Mouse (Mus musculus) thymus, adult 2 months (tissue): ENCODE measurements at regions not wholly inside any gene's neighbourhood (a gene's known extent, or its start where the extent isn't known, plus 50 kb on each side); places are given as distances from the start of the nearest gene placed in this dataset.

Experiments used
- DNase-seq: peaks from one replicate; pipeline ENCODE4 v3.0.0; 2021
- H3K27ac ChIP-seq: fragments of 200-500 bp; 2 replicates; pipeline ENCODE4 v1.5.1; 2012; ENCODE audit warnings: low read length, control low read depth; ENCODE audit not compliant: control insufficient read depth, insufficient read depth
- H3K27me3 ChIP-seq: fragments of 200-500 bp; 2 replicates; pipeline ENCODE4 v1.6.1; 2012; ENCODE audit warnings: mild to moderate bottlenecking, low read length, moderate library complexity, mixed read lengths; ENCODE audit not compliant: control insufficient read depth, insufficient read depth
- H3K36me3 ChIP-seq: fragments of 200-500 bp; 2 replicates; pipeline ENCODE4 v1.6.1; 2012; ENCODE audit warnings: mild to moderate bottlenecking, low read length, moderate library complexity; ENCODE audit not compliant: control insufficient read depth, insufficient read depth
- H3K4me1 ChIP-seq: fragments of 200-500 bp; replicated peaks from 2 replicates; pipeline ENCODE4 v1.6.1; 2012; ENCODE audit warnings: low read length; ENCODE audit not compliant: control insufficient read depth, insufficient read depth
- H3K4me3 ChIP-seq: fragments of 200-500 bp; 2 replicates; pipeline ENCODE4 v1.5.1; 2012; ENCODE audit warnings: mild to moderate bottlenecking, low read length, control low read depth, moderate library complexity; ENCODE audit not compliant: control insufficient read depth, insufficient read depth
- CTCF ChIP-seq: fragments of 200-500 bp; IDR thresholded peaks from 2 replicates; pipeline ENCODE4 v1.5.1; 2012; ENCODE audit warnings: mild to moderate bottlenecking, control low read depth, low read length, moderate library complexity, borderline replicate concordance; ENCODE audit not compliant: control insufficient read depth, poor library complexity, insufficient read depth; ENCODE audit errors: extremely low read depth
- POLR2A ChIP-seq: fragments of 200-500 bp; IDR thresholded peaks from 2 replicates; pipeline ENCODE4 v1.6.1; 2012; ENCODE audit warnings: mild to moderate bottlenecking, low read length, control low read depth, moderate library complexity; ENCODE audit not compliant: control insufficient read depth, poor library complexity, insufficient read depth; ENCODE audit errors: extremely low read depth
- whole genome bisulfite sequencing: fragments of 180-500 bp; shearing (Covaris S2); methylation state at CpG from one replicate; pipeline ENCODE4 v1.1.7; 2018; 5-methylcytosine and 5-hydroxymethylcytosine counted together

DNA sequence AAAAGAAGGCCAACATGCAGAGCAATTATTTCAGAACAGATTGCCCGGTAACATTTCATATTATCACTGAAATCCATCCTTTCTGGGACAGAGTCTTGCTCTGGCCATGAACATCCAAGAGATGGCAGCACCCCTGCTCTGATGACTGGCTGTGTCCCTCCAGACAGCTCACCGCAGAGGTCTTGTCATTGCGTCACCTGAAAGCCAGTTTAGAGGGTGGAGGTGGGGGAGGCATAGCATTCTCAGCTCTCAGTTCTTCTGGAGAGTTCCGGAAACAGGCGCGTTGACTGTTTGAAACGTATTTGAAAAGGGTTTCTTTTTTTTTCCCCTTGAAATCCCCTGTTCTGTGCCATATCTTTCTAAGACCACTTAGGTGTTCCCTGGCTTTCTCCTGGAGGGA is 145.7 kb upstream of the Pgrmc2 start:
- DNase-seq: peak; percentile 55
- Histone ChIP-seq H3K36me3 (no peaks in the 10 kb centered on the region), H3K27ac (no peak overlapping the region), H3K27me3 (no peaks in the 10 kb centered on the region), H3K4me1 (no peaks in the 10 kb centered on the region; the same call in 1 of the 2 replicates), H3K4me3 (no peak overlapping the region)
- 6% methylated on average over 7 of the region's 7 CpGs for WGBS
- TF ChIP-seq CTCF (no peak), POLR2A (no peak)

DNA sequence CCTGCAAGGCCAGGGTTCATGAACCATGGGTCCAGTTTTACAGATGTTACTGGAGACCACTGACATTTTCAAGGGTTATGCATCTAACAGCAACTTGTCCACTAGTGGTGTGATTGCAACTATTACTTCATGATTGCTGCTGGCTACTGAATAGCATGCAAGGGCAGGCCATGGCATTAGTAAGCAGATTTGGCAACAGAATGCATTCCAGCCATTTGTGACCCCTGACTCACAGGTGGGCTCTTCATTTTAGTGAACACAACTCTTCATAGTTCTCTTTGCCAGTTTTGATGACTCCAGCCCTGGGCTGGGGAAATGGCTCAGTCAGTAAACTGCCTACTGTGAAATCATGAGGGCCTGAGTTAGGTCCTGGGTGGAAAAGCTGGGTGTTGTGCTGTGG is 137.9 kb upstream of the Pgrmc2 start:
- no peaks in the 10 kb centered on the region for H3K36me3 ChIP-seq
- DNase-seq: no peak
- TF ChIP-seq CTCF (no peak), POLR2A (no peak)
- no peaks in the 10 kb centered on the region for H3K4me1 ChIP-seq
- H3K4me3 ChIP-seq: no peak overlapping the region
- no peaks in the 10 kb centered on the region for H3K27me3 ChIP-seq
- no peak overlapping the region for H3K27ac ChIP-seq

DNA sequence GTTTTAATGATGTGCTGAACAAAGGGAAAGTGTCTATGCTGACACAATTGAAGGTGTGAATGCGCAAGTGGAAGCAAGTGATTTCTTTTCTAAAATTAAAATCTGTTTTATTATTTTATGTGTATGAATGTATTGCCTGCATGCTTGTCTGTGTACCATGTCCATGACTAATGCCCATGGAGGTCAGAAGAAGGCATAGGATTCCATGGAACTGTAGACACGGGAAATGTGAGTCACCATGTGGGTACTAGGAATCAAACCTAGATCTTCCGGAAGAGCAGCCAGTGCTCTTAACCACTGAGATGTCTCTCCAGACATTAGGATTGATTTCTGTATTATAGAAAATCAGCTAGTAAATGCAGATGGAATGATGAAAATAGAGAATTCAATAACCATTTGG is 134.9 kb upstream of the Pgrmc2 start:
- Histone ChIP-seq H3K27me3 (no peaks in the 10 kb centered on the region), H3K36me3 (no peaks in the 10 kb centered on the region), H3K4me3 (no peak overlapping the region), H3K27ac (no peak overlapping the region), H3K4me1 (no peaks in the 10 kb centered on the region)
- DNase-seq: no peak
- 94% methylated on average over 3 of the region's 3 CpGs for WGBS
- TF ChIP-seq POLR2A: no peak
- TF ChIP-seq CTCF: no peak

DNA sequence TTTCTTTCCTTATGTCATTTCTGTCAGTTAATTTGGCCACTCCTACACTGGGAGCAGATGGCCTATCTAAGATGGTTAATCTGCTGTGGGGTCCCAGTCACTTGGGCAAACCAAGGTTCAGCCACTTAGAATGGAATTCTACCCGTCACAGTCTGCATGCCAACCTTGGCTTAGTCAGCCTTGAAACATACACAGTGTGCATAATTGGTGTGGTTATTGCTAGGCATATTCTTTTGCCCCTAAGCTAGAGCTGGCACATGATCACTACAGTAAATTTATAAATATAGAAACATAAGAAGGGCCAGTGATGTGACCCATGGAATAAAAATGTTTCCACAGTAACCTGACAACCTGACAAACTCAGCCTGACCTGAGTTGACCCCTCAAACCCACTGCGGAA is 130.7 kb upstream of the Pgrmc2 start:
- WGBS: 92% methylated on average over 2 of the region's 2 CpGs
- Histone ChIP-seq H3K27me3 (no peaks in the 10 kb centered on the region), H3K36me3 (no peaks in the 10 kb centered on the region), H3K4me3 (no peak overlapping the region), H3K4me1 (no peaks in the 10 kb centered on the region), H3K27ac (no peak overlapping the region)
- no peak for DNase-seq
- TF ChIP-seq CTCF (no peak), POLR2A (no peak)

DNA sequence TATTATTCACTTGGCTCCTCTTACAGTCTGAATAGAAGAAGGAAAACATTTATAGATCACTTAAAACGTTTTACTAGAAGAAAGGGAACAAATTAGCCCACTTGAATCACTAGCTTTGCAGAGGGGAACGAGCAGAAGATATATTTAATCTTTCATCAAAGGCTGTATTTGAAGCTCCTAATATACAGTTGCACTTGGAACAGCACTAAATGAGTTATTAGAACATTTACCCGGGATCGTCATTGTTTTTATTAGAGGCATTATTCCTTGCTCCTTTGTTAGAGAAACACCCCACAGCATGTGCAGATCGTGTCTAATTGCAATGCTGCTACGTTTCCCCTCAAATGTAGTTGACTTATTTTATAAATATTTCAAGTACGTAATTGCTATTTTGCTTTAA is 127.5 kb upstream of the Pgrmc2 start:
- Histone ChIP-seq H3K4me3 (no peak overlapping the region), H3K27ac (no peak overlapping the region), H3K27me3 (no peaks in the 10 kb centered on the region), H3K4me1 (no peaks in the 10 kb centered on the region), H3K36me3 (no peaks in the 10 kb centered on the region)
- DNase-seq: no peak
- WGBS: 86% methylated on average over 7 of the region's 7 CpGs
- TF ChIP-seq CTCF: no peak
- TF ChIP-seq POLR2A: no peak

DNA sequence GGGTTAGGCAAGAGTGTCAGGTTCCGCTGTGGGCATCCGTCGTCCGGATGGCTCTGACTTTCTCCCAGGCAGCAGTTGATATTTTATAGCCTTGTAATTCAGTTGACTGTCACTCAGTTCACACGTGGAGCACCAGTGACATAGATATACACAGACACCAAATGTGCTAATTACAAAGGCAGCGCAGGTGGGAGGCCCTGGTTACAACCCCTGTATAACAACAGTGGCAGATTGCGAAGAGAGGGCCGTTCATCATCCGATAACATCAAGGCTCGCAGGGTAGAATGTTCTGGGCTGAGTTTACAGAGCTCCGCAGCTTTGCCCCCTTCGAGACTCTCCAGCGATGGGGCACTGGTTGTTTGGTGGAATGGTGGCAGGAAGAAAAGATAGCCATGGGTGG is 120.0 kb upstream of the Pgrmc2 start:
- Histone ChIP-seq H3K4me1 (no peaks in the 10 kb centered on the region), H3K27me3 (no peaks in the 10 kb centered on the region), H3K36me3 (no peaks in the 10 kb centered on the region), H3K4me3 (no peak overlapping the region), H3K27ac (no peak overlapping the region)
- TF ChIP-seq CTCF (no peak), POLR2A (no peak)
- DNase-seq: no peak
- WGBS: 90% methylated on average over 13 of the region's 13 CpGs

DNA sequence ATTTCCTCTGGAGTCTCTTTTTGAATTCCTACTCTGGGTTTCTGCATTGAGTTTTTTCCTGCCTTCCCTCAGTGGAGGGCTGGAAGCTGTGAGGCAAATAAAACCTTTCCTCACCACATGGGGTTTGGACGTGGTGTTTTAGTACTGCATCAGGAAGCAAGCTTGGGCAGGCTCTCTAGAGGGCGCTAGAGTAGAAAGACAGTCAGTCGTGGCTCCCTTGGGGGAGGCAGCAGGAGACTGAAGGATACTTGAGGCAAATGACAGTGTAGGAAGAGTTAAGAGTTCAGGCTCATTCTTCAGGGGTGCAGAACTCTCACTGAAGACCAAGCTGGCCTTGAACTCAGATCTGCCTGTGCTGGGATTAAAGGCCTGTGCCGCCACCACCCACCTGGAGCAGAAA is 118.9 kb upstream of the Pgrmc2 start:
- WGBS: 44% methylated on average over 4 of the region's 4 CpGs
- H3K4me3 ChIP-seq: no peak overlapping the region
- H3K27me3 ChIP-seq: no peaks in the 10 kb centered on the region
- DNase-seq: peak; percentile 36
- no peak overlapping the region for H3K27ac ChIP-seq
- TF ChIP-seq POLR2A: no peak
- no peak for TF ChIP-seq CTCF
- H3K4me1 ChIP-seq: no peaks in the 10 kb centered on the region
- H3K36me3 ChIP-seq: no peaks in the 10 kb centered on the region
